Mouse (Mus musculus) heart, embryonic 12.5 days (tissue): ENCODE data around the gene Dpp8. TPM values are rescaled to one million over a fixed set of nuclear protein-coding genes. Genes with fewer than 3 reads are reported as not detected.
"Not testable (repeated sequence)": the region's sequence is repeated elsewhere in the genome, so short reads cannot be mapped to it uniquely, and the experiment has no call there.

Experiments used
- ATAC-seq: fragments of 200-750 bp; cut with Nextera tagmentation; 2 replicates; pipeline ENCODE4 v1.8.0; 2017; ENCODE audit warnings: moderate TSS enrichment, moderate library complexity; ENCODE audit not compliant: insufficient number of reproducible peaks, low FRiP score
- H3K27ac ChIP-seq: fragments of 300-500 bp; sonication (generic); 2 replicates; pipeline ENCODE4 v1.5.1; 2016; ENCODE audit warnings: mild to moderate bottlenecking, moderate library complexity; ENCODE audit not compliant: poor library complexity, severe bottlenecking
- H3K27me3 ChIP-seq: fragments of 300-500 bp; sonication (generic); replicated peaks from 2 replicates; pipeline ENCODE4 v1.6.1; 2016; ENCODE audit warnings: mild to moderate bottlenecking, moderate library complexity
- H3K36me3 ChIP-seq: fragments of 300-500 bp; sonication (generic); 2 replicates; pipeline ENCODE4 v1.6.1; 2016; ENCODE audit warnings: mild to moderate bottlenecking, moderate library complexity
- H3K4me1 ChIP-seq: fragments of 300-500 bp; sonication (generic); replicated peaks from 2 replicates; pipeline ENCODE4 v1.6.1; 2016; ENCODE audit warnings: mild to moderate bottlenecking
- H3K4me2 ChIP-seq: fragments of 300-500 bp; sonication (generic); 2 replicates; pipeline ENCODE4 v1.6.1; 2016; ENCODE audit warnings: mild to moderate bottlenecking, moderate library complexity
- H3K4me3 ChIP-seq: fragments of 300-500 bp; sonication (generic); 2 replicates; pipeline ENCODE4 v1.5.1; 2016; ENCODE audit warnings: mild to moderate bottlenecking
- H3K9ac ChIP-seq: fragments of 300-500 bp; sonication (generic); 2 replicates; pipeline ENCODE4 v1.6.1; 2016; ENCODE audit warnings: mild to moderate bottlenecking, moderate library complexity
- H3K9me3 ChIP-seq: fragments of 300-500 bp; sonication (generic); replicated peaks from 2 replicates; pipeline ENCODE4 v1.6.1; 2016; ENCODE audit warnings: mild to moderate bottlenecking, moderate library complexity
- WGBS: fragments of 180-500 bp; shearing (Covaris S2); methylation state at CpG from one replicate; pipeline ENCODE4 v1.1.7; 2016; 5-methylcytosine and 5-hydroxymethylcytosine counted together
- polyA plus RNA-seq: library from polyadenylated mRNA; unstranded; fragments of >200 nt; fragmentation: Nextera tagmentation; extraction: Ambion mirVana; gene quantifications from 2 replicates; pipeline ENCODE4 v1.2.1, GENCODE M21; 2016

Gene Dpp8
- polyA plus RNA-seq, 1 experiment from 2014 or later = 42.6 TPM

DNA sequence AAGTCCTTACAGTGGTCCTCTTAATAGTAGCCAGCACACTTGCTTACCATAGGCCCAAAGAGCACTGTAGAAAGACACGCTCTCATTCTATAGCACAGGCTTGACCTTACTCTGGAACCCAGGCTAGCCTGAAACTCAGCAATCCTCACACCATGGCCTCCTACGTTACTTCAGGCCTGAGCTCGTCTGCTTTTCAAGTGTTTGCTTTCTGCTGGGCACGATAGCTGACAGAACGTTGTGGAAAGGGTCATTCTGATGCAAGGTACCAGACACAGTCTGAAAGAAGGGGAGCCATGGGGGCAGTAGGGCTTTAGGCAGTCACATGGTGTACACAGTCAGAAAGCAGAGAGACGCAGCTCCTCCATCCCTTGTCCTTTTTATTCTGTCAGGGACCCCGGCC lies 32.0 kb downstream of the Dpp8 start:
- WGBS = 91% methylated on average over 7 of the region's 7 CpGs
- H3K9me3 ChIP-seq = no peaks in the 10 kb centered on the region
- peaks cover 78% of the 10 kb centered on the region for H3K36me3 ChIP-seq
- no peak overlapping the region for H3K27ac ChIP-seq
- H3K4me3 ChIP-seq = no peak overlapping the region
- no peak overlapping the region for H3K9ac ChIP-seq
- no peaks in the 10 kb centered on the region for H3K4me1 ChIP-seq
- no peak for ATAC-seq
- no peak overlapping the region for H3K4me2 ChIP-seq
- H3K27me3 ChIP-seq = no peaks in the 10 kb centered on the region

DNA sequence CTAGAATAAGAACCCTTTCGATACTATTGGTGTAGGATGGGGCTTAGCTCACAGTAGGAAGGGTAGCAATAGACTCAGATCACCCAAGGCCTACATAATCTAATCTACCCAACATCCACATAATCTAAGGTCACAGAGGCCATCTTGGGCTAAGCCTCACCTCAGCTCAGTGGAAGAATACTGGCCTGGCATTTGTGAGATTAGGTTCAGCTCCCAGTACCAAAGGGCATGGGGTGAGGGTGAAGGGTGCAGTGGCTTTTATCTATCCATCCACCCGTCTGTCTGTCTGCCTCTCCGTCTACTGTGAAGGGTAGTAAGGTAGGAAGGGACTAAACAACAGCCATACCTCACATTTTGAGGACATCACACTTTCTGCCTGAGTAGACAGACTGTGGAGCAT lies 38.4 kb downstream of the Dpp8 start:
- 71% methylated on average over 3 of the region's 3 CpGs for WGBS
- no peaks in the 10 kb centered on the region for H3K9me3 ChIP-seq
- peaks cover 88% of the 10 kb centered on the region for H3K36me3 ChIP-seq
- no peak overlapping the region for H3K4me2 ChIP-seq
- no peak for ATAC-seq
- no peak overlapping the region for H3K9ac ChIP-seq
- no peaks in the 10 kb centered on the region for H3K27me3 ChIP-seq
- no peak overlapping the region; the same call in 1 of the 2 replicates for H3K27ac ChIP-seq
- H3K4me1 ChIP-seq = 0 out of 2 replicates have a peak, but pooled peaks cover 4% of the 10 kb centered on the region
- no peak overlapping the region for H3K4me3 ChIP-seq

DNA sequence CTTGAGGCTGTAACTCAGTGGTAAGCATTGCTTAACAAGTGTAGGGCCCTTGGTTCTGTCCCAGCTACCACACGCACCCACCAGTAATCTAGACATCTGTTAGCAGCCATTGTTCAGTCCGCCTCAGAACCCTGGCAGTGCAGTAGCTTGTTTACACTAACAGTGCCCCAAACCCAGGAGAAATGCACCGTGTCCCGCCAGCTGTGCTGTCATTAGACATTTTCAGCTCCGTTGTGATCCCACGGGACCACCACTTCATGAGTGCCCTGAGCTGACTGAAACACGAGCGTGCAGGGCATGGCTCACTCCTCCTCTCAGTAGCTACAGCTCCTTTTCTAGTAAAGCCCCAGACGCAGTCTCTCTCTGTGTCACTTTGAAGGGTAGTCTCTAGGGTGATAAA lies 41.3 kb downstream of the Dpp8 start:
- H3K4me3 ChIP-seq = no peak overlapping the region
- ATAC-seq = no peak
- H3K27me3 ChIP-seq = no peaks in the 10 kb centered on the region
- peaks cover 82% of the 10 kb centered on the region for H3K36me3 ChIP-seq
- H3K4me1 ChIP-seq = 0 out of 2 replicates have a peak, but pooled peaks cover 4% of the 10 kb centered on the region
- 69% methylated on average over 9 of the region's 9 CpGs for WGBS
- no peak overlapping the region for H3K9ac ChIP-seq
- H3K27ac ChIP-seq = no peak overlapping the region
- H3K9me3 ChIP-seq = no peaks in the 10 kb centered on the region
- no peak overlapping the region for H3K4me2 ChIP-seq

DNA sequence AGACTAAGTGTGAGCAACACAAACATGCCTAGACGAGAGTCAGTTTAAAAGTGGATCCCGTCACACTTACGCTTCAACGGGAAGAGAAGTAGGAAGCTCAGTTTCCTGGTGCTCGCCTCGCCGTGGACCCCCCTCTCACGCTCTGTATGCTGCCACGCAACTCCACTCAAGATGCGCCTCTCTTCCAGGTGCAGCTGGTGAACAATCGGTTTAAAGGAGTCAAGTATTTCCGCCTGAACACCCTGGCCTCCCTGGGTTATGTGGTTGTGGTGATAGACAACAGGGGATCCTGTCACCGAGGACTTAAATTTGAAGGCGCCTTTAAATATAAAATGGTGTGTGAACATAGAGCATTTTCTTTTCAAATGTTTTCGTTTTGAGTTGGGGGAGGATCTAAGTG lies 42.0 kb downstream of the Dpp8 start:
- H3K9me3 ChIP-seq = no peaks in the 10 kb centered on the region
- H3K27me3 ChIP-seq = no peaks in the 10 kb centered on the region
- H3K4me2 ChIP-seq = no peak overlapping the region
- no peak for ATAC-seq
- 0 out of 2 replicates have a peak, but pooled peaks cover 4% of the 10 kb centered on the region for H3K4me1 ChIP-seq
- no peak overlapping the region for H3K4me3 ChIP-seq
- peaks cover 80% of the 10 kb centered on the region for H3K36me3 ChIP-seq
- WGBS = 87% methylated on average over 15 of the region's 15 CpGs
- no peak overlapping the region for H3K9ac ChIP-seq
- H3K27ac ChIP-seq = no peak overlapping the region

DNA sequence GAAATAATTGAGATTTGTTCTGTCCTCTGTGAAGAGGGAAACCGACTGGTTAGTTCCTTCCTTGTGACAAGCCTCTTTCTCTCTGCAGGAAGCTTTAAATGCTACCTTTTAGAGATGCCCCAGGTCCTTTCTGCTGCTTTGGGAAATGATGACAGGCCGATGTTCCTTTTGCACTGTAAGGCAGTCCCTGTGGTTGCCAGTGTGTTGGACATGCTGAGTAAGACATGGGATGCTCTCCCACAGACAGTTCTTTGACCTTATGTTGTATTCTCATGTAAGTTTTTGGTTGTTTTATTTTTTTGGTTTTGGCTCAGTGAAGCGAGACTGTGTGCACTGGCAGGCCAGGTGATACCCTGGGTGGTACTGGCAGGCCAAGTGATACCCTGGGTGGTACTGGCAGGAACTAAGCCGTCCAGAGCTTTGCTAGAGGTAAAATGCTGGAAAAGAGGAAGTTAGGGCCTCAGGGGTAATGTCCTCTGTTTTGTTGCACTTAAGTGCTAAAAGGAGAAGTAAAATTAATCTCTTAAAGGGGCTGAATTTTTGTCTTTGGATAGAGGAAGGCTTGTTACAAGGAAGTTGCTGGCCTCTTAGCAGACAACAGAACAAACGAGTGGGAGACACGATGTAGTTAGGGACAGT lies 42.8 kb downstream of the Dpp8 start:
- WGBS = 83% methylated on average over 6 of the region's 6 CpGs

DNA sequence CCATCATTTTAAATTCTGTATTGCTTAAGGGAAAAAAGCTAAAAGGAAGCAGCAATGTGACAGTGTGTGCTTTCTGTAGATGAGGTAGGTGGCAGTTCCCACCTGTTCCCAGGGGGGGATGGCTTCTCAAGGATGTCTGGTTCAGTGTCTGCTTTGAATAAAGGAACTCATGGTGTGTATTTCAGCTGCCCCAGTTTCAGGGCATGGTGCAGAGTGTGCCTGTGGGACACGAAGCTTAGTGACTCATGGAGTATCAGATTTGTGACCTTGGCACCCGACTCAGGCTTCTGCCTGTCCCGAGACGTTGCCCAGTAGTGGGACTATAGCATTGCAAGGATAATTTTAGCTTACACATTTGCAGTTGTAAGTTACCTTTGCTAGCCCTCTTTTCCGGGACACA lies 45.3 kb downstream of the Dpp8 start:
- Histone ChIP-seq H3K27ac (no peak overlapping the region), H3K4me3 (no peak overlapping the region), H3K9me3 (no peaks in the 10 kb centered on the region), H3K9ac (no peak overlapping the region), H3K27me3 (no peaks in the 10 kb centered on the region), H3K4me2 (no peak overlapping the region), H3K4me1 (no peaks in the 10 kb centered on the region), H3K36me3 (peaks cover 76% of the 10 kb centered on the region)
- ATAC-seq = no peak
- 84% methylated on average over 5 of the region's 5 CpGs for WGBS

More for the DNA sequence above, 42.8 kb downstream of the Dpp8 start:
- Histone ChIP-seq H3K9ac (0 out of 2 replicates have a peak overlapping the region, but pooled peaks have one; percentile 27), H3K4me2 (no peak overlapping the region), H3K36me3 (peaks cover 82% of the 10 kb centered on the region), H3K27ac (no peak overlapping the region), H3K9me3 (no peaks in the 10 kb centered on the region), H3K27me3 (no peaks in the 10 kb centered on the region), H3K4me3 (no peak overlapping the region), H3K4me1 (0 out of 2 replicates have a peak, but pooled peaks cover 3% of the 10 kb centered on the region)
- ATAC-seq = no peak

DNA sequence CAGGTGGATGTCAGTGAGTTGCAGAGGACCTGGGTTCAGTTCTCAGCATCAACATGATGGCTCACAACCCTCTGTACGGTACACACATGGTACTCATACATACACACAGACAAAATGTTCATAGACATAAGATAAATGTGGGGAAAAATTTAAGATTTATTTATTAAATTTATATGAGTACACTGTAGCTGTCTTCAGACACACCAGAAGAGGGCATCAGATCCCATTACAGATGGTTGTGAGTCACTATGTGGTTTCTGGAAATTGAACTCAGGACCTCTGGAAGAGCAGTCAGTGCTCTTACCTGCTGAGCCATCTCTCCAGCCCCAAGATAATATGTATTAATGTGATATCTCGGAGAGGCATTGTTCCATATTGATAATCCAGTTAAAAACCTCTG lies 47.9 kb downstream of the Dpp8 start:
- WGBS = 93% methylated on average over 2 of the region's 2 CpGs
- H3K27me3 ChIP-seq, H3K9me3 ChIP-seq, H3K27ac ChIP-seq, H3K4me2 ChIP-seq, ATAC-seq, H3K9ac ChIP-seq, H3K4me1 ChIP-seq, H3K4me3 ChIP-seq: not testable (repeated sequence)
- H3K36me3 ChIP-seq = peaks cover 75% of the 10 kb centered on the region

DNA sequence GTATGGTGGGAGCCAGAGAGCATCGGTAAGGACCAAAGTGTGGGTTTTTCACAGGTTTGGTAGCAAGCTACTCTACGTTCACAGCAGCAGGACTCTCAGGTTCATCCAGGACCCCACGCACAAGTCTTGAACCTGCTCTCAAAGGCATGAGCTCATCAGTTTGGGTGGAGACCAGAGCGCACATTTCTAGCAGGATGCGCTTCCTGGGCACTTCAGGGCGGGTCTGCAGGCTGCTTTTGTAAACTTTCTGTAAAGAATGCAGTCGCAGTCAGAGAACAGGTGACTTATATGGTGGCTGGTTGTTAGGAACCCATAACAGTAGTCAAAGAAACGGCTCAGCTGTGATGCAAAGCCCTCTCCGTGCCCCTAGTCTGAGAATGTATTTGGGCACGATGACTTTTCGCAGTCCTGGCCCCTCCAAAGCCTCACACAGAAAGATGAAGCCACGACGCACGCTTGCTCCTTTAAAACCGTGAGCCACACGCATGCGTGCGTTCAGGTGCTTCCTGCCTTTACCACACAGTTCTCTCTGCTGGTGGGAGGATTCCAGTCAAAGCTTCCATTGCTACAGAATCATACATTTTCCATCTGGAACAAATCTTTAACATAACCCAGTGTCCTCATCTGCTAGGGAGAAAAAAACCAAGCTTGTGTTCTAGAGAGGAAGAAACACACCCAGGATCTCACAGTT lies 51.0 kb downstream of the Dpp8 start:
- Histone ChIP-seq H3K27ac (no peak overlapping the region), H3K4me1 (peaks cover 9% of the 10 kb centered on the region), H3K27me3 (no peaks in the 10 kb centered on the region), H3K36me3 (peaks cover 56% of the 10 kb centered on the region), H3K4me3 (no peak overlapping the region), H3K4me2 (no peak overlapping the region), H3K9me3 (no peaks in the 10 kb centered on the region), H3K9ac (no peak overlapping the region)
- ATAC-seq = no peak
- 92% methylated on average over 18 of the region's 18 CpGs for WGBS

DNA sequence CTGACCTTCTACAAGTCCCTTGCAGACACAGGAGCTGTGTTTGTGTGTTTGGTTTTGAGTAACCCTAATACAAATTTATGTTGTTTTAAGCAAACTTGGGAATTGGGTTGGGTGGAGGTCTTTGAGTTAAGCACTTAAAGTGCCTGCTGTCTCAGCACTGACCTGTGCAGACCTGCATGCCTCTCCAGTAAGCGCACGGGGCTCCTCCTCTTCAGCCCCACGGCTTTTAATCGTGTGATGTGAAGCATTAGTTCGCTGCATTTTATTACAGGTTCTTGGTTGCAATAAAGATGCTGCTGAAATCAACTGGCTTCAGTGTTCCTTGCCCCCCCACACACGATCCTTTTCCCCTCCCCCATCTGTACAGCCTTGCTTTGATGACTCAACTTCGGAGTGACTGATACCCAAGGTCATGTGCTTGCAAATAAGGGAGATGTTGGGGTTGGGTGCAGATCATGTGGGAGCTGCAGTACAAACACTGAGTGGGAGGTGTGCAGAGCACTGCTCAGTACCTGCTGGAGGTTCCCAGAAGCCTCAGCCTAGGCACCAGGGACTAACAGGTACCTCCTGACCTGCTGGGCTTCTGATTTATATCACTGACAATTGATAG lies 52.1 kb downstream of the Dpp8 start:
- no peak overlapping the region for H3K4me2 ChIP-seq
- 73% methylated on average over 7 of the region's 7 CpGs for WGBS
- no peak overlapping the region for H3K4me3 ChIP-seq
- H3K27me3 ChIP-seq = no peaks in the 10 kb centered on the region
- H3K27ac ChIP-seq = no peak overlapping the region
- no peak overlapping the region for H3K9ac ChIP-seq
- H3K36me3 ChIP-seq = peaks cover 47% of the 10 kb centered on the region
- peaks cover 12% of the 10 kb centered on the region for H3K4me1 ChIP-seq
- no peak for ATAC-seq
- no peaks in the 10 kb centered on the region for H3K9me3 ChIP-seq

DNA sequence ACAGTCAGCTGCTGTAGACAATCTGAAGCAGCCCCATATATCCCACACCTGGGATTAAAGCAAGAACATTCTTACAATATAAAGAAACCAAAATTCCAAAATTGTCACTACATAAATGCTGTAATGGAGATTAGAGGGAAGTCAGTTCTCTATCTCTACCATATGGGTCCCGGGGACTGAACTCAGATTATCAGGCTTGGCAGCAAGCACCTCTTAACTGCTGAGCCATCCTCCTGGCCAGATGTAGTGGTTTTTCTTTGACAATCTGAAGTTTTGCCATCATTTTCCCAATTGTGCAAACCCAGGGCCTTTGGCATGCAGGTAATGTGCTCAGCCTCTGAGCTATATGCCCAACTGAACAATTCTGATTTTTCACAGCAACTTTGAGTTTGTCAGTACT lies 53.1 kb downstream of the Dpp8 start:
- Histone ChIP-seq H3K27me3 (no peaks in the 10 kb centered on the region), H3K4me2 (no peak overlapping the region)
- 56% methylated on average over 1 of the region's 1 CpGs for WGBS

DNA sequence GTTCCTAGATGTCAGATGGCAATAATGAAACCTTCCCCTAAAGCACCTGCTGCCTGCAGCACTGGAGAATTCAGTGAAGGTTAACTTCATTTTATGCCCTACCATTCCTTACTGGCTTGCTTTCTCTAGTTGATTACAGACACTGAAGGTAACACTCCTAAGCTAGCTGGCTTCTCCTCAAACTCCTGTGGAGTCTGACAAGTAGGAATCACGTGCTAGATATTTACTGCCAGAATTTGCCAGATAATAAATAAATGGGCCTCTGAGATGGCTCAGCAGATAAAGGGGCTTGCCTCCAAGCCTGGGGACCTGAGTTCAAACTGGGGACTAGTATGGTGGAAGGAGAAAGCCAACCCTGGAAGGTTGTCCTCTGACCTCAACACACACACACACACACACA lies 54.6 kb downstream of the Dpp8 start:
- 61% methylated on average over 1 of the region's 1 CpGs for WGBS
- Histone ChIP-seq H3K9ac (no peak overlapping the region), H3K9me3 (no peaks in the 10 kb centered on the region), H3K27me3 (no peaks in the 10 kb centered on the region), H3K36me3 (peaks cover 27% of the 10 kb centered on the region), H3K27ac (no peak overlapping the region), H3K4me2 (no peak overlapping the region), H3K4me1 (peaks cover 28% of the 10 kb centered on the region), H3K4me3 (no peak overlapping the region)
- no peak for ATAC-seq

More for the DNA sequence above, 53.1 kb downstream of the Dpp8 start:
- no peak for ATAC-seq
- Histone ChIP-seq H3K4me3 (no peak overlapping the region), H3K9me3 (no peaks in the 10 kb centered on the region), H3K36me3 (peaks cover 37% of the 10 kb centered on the region), H3K9ac (no peak overlapping the region), H3K4me1 (peaks cover 21% of the 10 kb centered on the region), H3K27ac (no peak overlapping the region)
